Mouse (Mus musculus): ENCODE data around the gene Zcchc8. TPM values are rescaled to one million over a fixed set of nuclear protein-coding genes. Genes with fewer than 3 reads are reported as not detected.

Gene Zcchc8
- polyA plus RNA-seq, 1 experiment: 92.1 TPM

GRCm38 (mm10) chr5:123669991-123670799 lies 50.7 kb downstream of the Zcchc8 start:
- peak overlapping the region; percentile 23 for H3K27ac ChIP-seq (ENCODE audit: insufficient read depth, low read depth, low read length)
- H3K4me1 ChIP-seq (ENCODE audit: control insufficient read depth, insufficient read depth, low read length): peaks cover 47% of the 10 kb centered on the region
- H3K4me3 ChIP-seq (ENCODE audit: insufficient read depth, low read length): peak overlapping the region; percentile 45
- TF ChIP-seq CTCF (IDR thresholded peaks at IDR 0.05; ENCODE audit: low read depth, low read length) (no peak), POLR2A (IDR thresholded peaks at IDR 0.05; ENCODE audit: borderline replicate concordance, low read depth, low read length) (no peak)

GRCm38 (mm10) chr5:123667915-123668314 lies 53.0 kb downstream of the Zcchc8 start:
- no peak for TF ChIP-seq CTCF (IDR thresholded peaks at IDR 0.05; ENCODE audit: low read depth, low read length)
- TF ChIP-seq POLR2A (IDR thresholded peaks at IDR 0.05; ENCODE audit: borderline replicate concordance, low read depth, low read length): no peak

GRCm38 (mm10) chr5:123665956-123666355 lies 54.9 kb downstream of the Zcchc8 start:
- TF ChIP-seq POLR2A (IDR thresholded peaks at IDR 0.05; ENCODE audit: borderline replicate concordance, low read depth, low read length): no peak
- no peak for TF ChIP-seq CTCF (IDR thresholded peaks at IDR 0.05; ENCODE audit: low read depth, low read length)
- Histone ChIP-seq H3K4me3 (ENCODE audit: insufficient read depth, low read length) (no peak overlapping the region), H3K4me1 (ENCODE audit: control insufficient read depth, insufficient read depth, low read length) (peaks cover 55% of the 10 kb centered on the region), H3K27ac (ENCODE audit: insufficient read depth, low read depth, low read length) (no peak overlapping the region)

More at GRCm38 (mm10) chr5:123667915-123668314, 53.0 kb downstream of the Zcchc8 start:
- H3K4me1 ChIP-seq (ENCODE audit: control insufficient read depth, insufficient read depth, low read length): peaks cover 53% of the 10 kb centered on the region
- H3K27ac ChIP-seq (ENCODE audit: insufficient read depth, low read depth, low read length): no peak overlapping the region
- H3K4me3 ChIP-seq (ENCODE audit: insufficient read depth, low read length): no peak overlapping the region

GRCm38 (mm10) chr5:123664329-123664728 lies 56.6 kb downstream of the Zcchc8 start:
- TF ChIP-seq CTCF (IDR thresholded peaks at IDR 0.05; ENCODE audit: low read depth, low read length) (no peak), POLR2A (IDR thresholded peaks at IDR 0.05; ENCODE audit: borderline replicate concordance, low read depth, low read length) (no peak)
- H3K4me3 ChIP-seq (ENCODE audit: insufficient read depth, low read length): no peak overlapping the region
- H3K4me1 ChIP-seq (ENCODE audit: control insufficient read depth, insufficient read depth, low read length): peaks cover 64% of the 10 kb centered on the region
- H3K27ac ChIP-seq (ENCODE audit: insufficient read depth, low read depth, low read length): no peak overlapping the region

GRCm38 (mm10) chr5:123662059-123662458 lies 58.8 kb downstream of the Zcchc8 start:
- Histone ChIP-seq H3K4me1 (ENCODE audit: control insufficient read depth, insufficient read depth, low read length) (peaks cover 62% of the 10 kb centered on the region), H3K27ac (ENCODE audit: insufficient read depth, low read depth, low read length) (peak overlapping the region; percentile 94), H3K4me3 (ENCODE audit: insufficient read depth, low read length) (peak overlapping the region; percentile 27)
- no peak for TF ChIP-seq POLR2A (IDR thresholded peaks at IDR 0.05; ENCODE audit: borderline replicate concordance, low read depth, low read length)
- no peak for TF ChIP-seq CTCF (IDR thresholded peaks at IDR 0.05; ENCODE audit: low read depth, low read length)

- Histone ChIP-seq H3K27ac (ENCODE audit: insufficient read depth, low read depth, low read length) (peak overlapping the region; percentile 94), H3K4me1 (ENCODE audit: control insufficient read depth, insufficient read depth, low read length) (peaks cover 62% of the 10 kb centered on the region), H3K4me3 (ENCODE audit: insufficient read depth, low read length) (peak overlapping the region; percentile 13)
- no peak for TF ChIP-seq POLR2A (IDR thresholded peaks at IDR 0.05; ENCODE audit: borderline replicate concordance, low read depth, low read length)
These were observed 59.3 kb downstream of the Zcchc8 start for GRCm38 (mm10) chr5:123661602-123662001.

- Histone ChIP-seq H3K4me1 (ENCODE audit: control insufficient read depth, insufficient read depth, low read length) (peaks cover 37% of the 10 kb centered on the region), H3K4me3 (ENCODE audit: insufficient read depth, low read length) (no peak overlapping the region), H3K27ac (ENCODE audit: insufficient read depth, low read depth, low read length) (no peak overlapping the region)
- TF ChIP-seq CTCF (IDR thresholded peaks at IDR 0.05; ENCODE audit: low read depth, low read length) (no peak), POLR2A (IDR thresholded peaks at IDR 0.05; ENCODE audit: borderline replicate concordance, low read depth, low read length) (no peak)
These were observed 63.2 kb downstream of the Zcchc8 start for GRCm38 (mm10) chr5:123657651-123658050.

- Histone ChIP-seq H3K4me1 (ENCODE audit: control insufficient read depth, insufficient read depth, low read length) (peaks cover 18% of the 10 kb centered on the region), H3K27ac (ENCODE audit: insufficient read depth, low read depth, low read length) (no peak overlapping the region), H3K4me3 (ENCODE audit: insufficient read depth, low read length) (no peak overlapping the region)
- TF ChIP-seq CTCF (IDR thresholded peaks at IDR 0.05; ENCODE audit: low read depth, low read length) (no peak), POLR2A (IDR thresholded peaks at IDR 0.05; ENCODE audit: borderline replicate concordance, low read depth, low read length) (no peak)
These were observed 66.0 kb downstream of the Zcchc8 start for GRCm38 (mm10) chr5:123654937-123655336.

GRCm38 (mm10) chr5:123653287-123653801 lies 67.6 kb downstream of the Zcchc8 start:
- no peak overlapping the region for H3K4me3 ChIP-seq (ENCODE audit: insufficient read depth, low read length)
- TF ChIP-seq POLR2A (IDR thresholded peaks at IDR 0.05; ENCODE audit: borderline replicate concordance, low read depth, low read length) (no peak), CTCF (IDR thresholded peaks at IDR 0.05; ENCODE audit: low read depth, low read length) (no peak)
- H3K27ac ChIP-seq (ENCODE audit: insufficient read depth, low read depth, low read length): no peak overlapping the region
- H3K4me1 ChIP-seq (ENCODE audit: control insufficient read depth, insufficient read depth, low read length): peaks cover 8% of the 10 kb centered on the region

GRCm38 (mm10) chr5:123650825-123651224 lies 70.1 kb downstream of the Zcchc8 start:
- Histone ChIP-seq H3K4me3 (ENCODE audit: insufficient read depth, low read length) (no peak overlapping the region), H3K27ac (ENCODE audit: insufficient read depth, low read depth, low read length) (no peak overlapping the region), H3K4me1 (ENCODE audit: control insufficient read depth, insufficient read depth, low read length) (no peaks in the 10 kb centered on the region)
- TF ChIP-seq CTCF (IDR thresholded peaks at IDR 0.05; ENCODE audit: low read depth, low read length) (no peak), POLR2A (IDR thresholded peaks at IDR 0.05; ENCODE audit: borderline replicate concordance, low read depth, low read length) (no peak)

Other genes starting within 250 kb of the Zcchc8 start
- gene Lrrc43, start 231.8 kb downstream of the Zcchc8 start, polyA plus RNA-seq (2012; ENCODE audit: insufficient read depth, insufficient read length, missing spikeins): not detected in 2 replicates
- gene Il31, start 231.6 kb downstream of the Zcchc8 start, polyA plus RNA-seq (2012; ENCODE audit: insufficient read depth, insufficient read length, missing spikeins): not detected in 2 replicates
- not detected in 2 replicates for gene B3gnt4, start 210.6 kb downstream of the Zcchc8 start, polyA plus RNA-seq (2012; ENCODE audit: insufficient read depth, insufficient read length, missing spikeins)
- gene Diablo, start 196.9 kb downstream of the Zcchc8 start, polyA plus RNA-seq (2012; ENCODE audit: insufficient read depth, insufficient read length, missing spikeins): 29.3 and 30.5 TPM in 2 replicates
- gene Gm49027, start 195.6 kb downstream of the Zcchc8 start, polyA plus RNA-seq (2012; ENCODE audit: insufficient read depth, insufficient read length, missing spikeins): 0.74 TPM in 1 of 2 replicates, not detected in the other
- gene Vps33a, start 148.1 kb downstream of the Zcchc8 start, polyA plus RNA-seq (2012; ENCODE audit: insufficient read depth, insufficient read length, missing spikeins): 43.2 and 44.3 TPM in 2 replicates
- gene Clip1, start 36.5 kb downstream of the Zcchc8 start, polyA plus RNA-seq (2012; ENCODE audit: insufficient read depth, insufficient read length, missing spikeins): 53.6 and 73.6 TPM in 2 replicates
- gene Rsrc2, start 28.3 kb upstream of the Zcchc8 start, polyA plus RNA-seq (2012; ENCODE audit: insufficient read depth, insufficient read length, missing spikeins): 116 and 123 TPM in 2 replicates
- gene Kntc1, start 28.6 kb upstream of the Zcchc8 start, polyA plus RNA-seq (2012; ENCODE audit: insufficient read depth, insufficient read length, missing spikeins): 13.9 and 19.6 TPM in 2 replicates
- 2.2 and 2.5 TPM in 2 replicates for gene Hcar2, start 144.4 kb upstream of the Zcchc8 start, polyA plus RNA-seq (2012; ENCODE audit: insufficient read depth, insufficient read length, missing spikeins)
- gene Hcar1, start 158.9 kb upstream of the Zcchc8 start, polyA plus RNA-seq (2012; ENCODE audit: insufficient read depth, insufficient read length, missing spikeins): not detected in 2 replicates
- 51.8 and 58.3 TPM in 2 replicates for gene Denr, start 186.1 kb upstream of the Zcchc8 start, polyA plus RNA-seq (2012; ENCODE audit: insufficient read depth, insufficient read length, missing spikeins)
- not detected in 2 replicates for gene Gm43518, start 206.3 kb upstream of the Zcchc8 start, polyA plus RNA-seq (2012; ENCODE audit: insufficient read depth, insufficient read length, missing spikeins)
- gene Ccdc62, start 209.6 kb upstream of the Zcchc8 start, polyA plus RNA-seq (2012; ENCODE audit: insufficient read depth, insufficient read length, missing spikeins): 1.2 and 3.3 TPM in 2 replicates

Measured in bone marrow macrophage, adult 2 months (primary cell).